Mouse (Mus musculus) MEL (cell line): Measurements from ENCODE around the gene Fam19a5. TPM values are rescaled to one million over a fixed set of nuclear protein-coding genes. Genes with fewer than 3 reads are reported as not detected.

Source experiments
- DNase-seq: peaks from one replicate; pipeline ENCODE4 v3.0.0; 2011; ENCODE audit warnings: low read depth, low spot score
- H3K27ac ChIP-seq: 2 replicates; pipeline ENCODE4 v1.5.1; 2012; ENCODE audit warnings: low read depth, mild to moderate bottlenecking, control low read depth, low read length, moderate library complexity; ENCODE audit not compliant: control insufficient read depth
- H3K27me3 ChIP-seq, 2 experiments: fragments of 150-350 bp in 1 of 2; sonication (generic) in 1 of 2; 2 replicates each; pipeline ENCODE4 v1.6.1; 2012; ENCODE audit warnings: low read length in 2 of 2, mild to moderate bottlenecking in 2 of 2, improper control_type of control experiment in 1 of 2, moderate library complexity in 1 of 2; ENCODE audit not compliant: insufficient read depth in 2 of 2, control insufficient read depth in 1 of 2
- H3K36me3 ChIP-seq, 2 experiments: 2 replicates each; pipeline ENCODE4 v1.6.1; 2012 to 2014; ENCODE audit warnings: low read length in 2 of 2, improper control_type of control experiment in 1 of 2, inconsistent platforms in 1 of 2, mild to moderate bottlenecking in 1 of 2; ENCODE audit not compliant: insufficient read depth in 2 of 2, control insufficient read depth in 1 of 2
- H3K4me1 ChIP-seq, 2 experiments: fragments of 150-350 bp in 1 of 2; sonication (generic) in 1 of 2; 2 replicates each; pipeline ENCODE4 v1.6.1; 2012; ENCODE audit warnings: low read length in 2 of 2, improper control_type of control experiment in 1 of 2, mild to moderate bottlenecking in 1 of 2; ENCODE audit not compliant: insufficient read depth in 2 of 2, control insufficient read depth in 1 of 2
- H3K4me3 ChIP-seq, 2 experiments: fragments of 150-350 bp in 1 of 2; sonication (generic) in 1 of 2; 2 replicates each; pipeline ENCODE4 v1.5.1; 2012; ENCODE audit warnings: low read depth in 2 of 2, low read length in 2 of 2, mild to moderate bottlenecking in 2 of 2, moderate library complexity in 2 of 2, control low read depth in 1 of 2, improper control_type of control experiment in 1 of 2; ENCODE audit not compliant: control insufficient read depth in 1 of 2, insufficient read depth in 1 of 2
- H3K79me2 ChIP-seq: 2 replicates; pipeline ENCODE4 v1.6.1; 2012; ENCODE audit warnings: mild to moderate bottlenecking, low read length, moderate library complexity; ENCODE audit not compliant: control insufficient read depth, poor library complexity, insufficient read depth
- H3K9ac ChIP-seq: 2 replicates; pipeline ENCODE4 v1.6.1; 2012; ENCODE audit warnings: low read depth, mild to moderate bottlenecking, control low read depth, low read length, moderate library complexity; ENCODE audit not compliant: control insufficient read depth, poor library complexity, severe bottlenecking
- H3K9me3 ChIP-seq: fragments of 150-350 bp; sonication (generic); replicated peaks from 2 replicates; pipeline ENCODE4 v1.6.1; 2012; ENCODE audit warnings: mild to moderate bottlenecking, low read length, improper control_type of control experiment, moderate library complexity; ENCODE audit not compliant: insufficient read depth
- CHD1 ChIP-seq: IDR thresholded peaks from 2 replicates; pipeline ENCODE4 v1.6.1; 2012; ENCODE audit warnings: low read depth, mild to moderate bottlenecking, inconsistent platforms, low read length, improper control_type of control experiment
- CHD2 ChIP-seq: IDR thresholded peaks from 2 replicates; pipeline ENCODE4 v1.6.1; 2011; ENCODE audit warnings: low read length, improper control_type of control experiment
- E2F4 ChIP-seq: IDR thresholded peaks from 2 replicates; pipeline ENCODE4 v1.6.1; 2011; ENCODE audit warnings: low read depth, low read length, improper control_type of control experiment, borderline replicate concordance
- ELF1 ChIP-seq: IDR thresholded peaks from 2 replicates; pipeline ENCODE4 v1.6.1; 2014; ENCODE audit warnings: low read depth, mild to moderate bottlenecking, inconsistent platforms, low read length, improper control_type of control experiment, moderate library complexity
- MXI1 ChIP-seq: IDR thresholded peaks from 2 replicates; pipeline ENCODE4 v1.6.1; 2011; ENCODE audit warnings: mild to moderate bottlenecking, low read depth, low read length, improper control_type of control experiment
- NELFE ChIP-seq: IDR thresholded peaks from 2 replicates; pipeline ENCODE4 v1.6.1; 2011; ENCODE audit warnings: low read depth, low read length, improper control_type of control experiment
- POLR2AphosphoS2 ChIP-seq: IDR thresholded peaks from 2 replicates; pipeline ENCODE4 v1.6.1; 2011; ENCODE audit warnings: low read length, improper control_type of control experiment
- RCOR1 ChIP-seq: IDR thresholded peaks from 2 replicates; pipeline ENCODE4 v1.6.1; 2012; ENCODE audit warnings: low read depth, mild to moderate bottlenecking, inconsistent platforms, low read length, improper control_type of control experiment
- SIN3A ChIP-seq: IDR thresholded peaks from 2 replicates; pipeline ENCODE4 v1.6.1; 2012; ENCODE audit warnings: low read length, improper control_type of control experiment, inconsistent platforms
- SMC3 ChIP-seq: IDR thresholded peaks from 2 replicates; pipeline ENCODE4 v1.6.1; 2011; ENCODE audit warnings: low read depth, low read length, improper control_type of control experiment
- TAL1 ChIP-seq: IDR thresholded peaks from 2 replicates; pipeline ENCODE4 v1.6.1; 2012; ENCODE audit warnings: mild to moderate bottlenecking, inconsistent platforms, low read length, moderate library complexity, mixed read lengths
- TCF12 ChIP-seq: IDR thresholded peaks from 2 replicates; pipeline ENCODE4 v1.6.1; 2014; ENCODE audit warnings: low read depth, mild to moderate bottlenecking, inconsistent platforms, low read length, improper control_type of control experiment, moderate library complexity
- UBTF ChIP-seq: IDR thresholded peaks from 2 replicates; pipeline ENCODE4 v1.6.1; 2012; ENCODE audit warnings: low read depth, mild to moderate bottlenecking, inconsistent platforms, low read length, improper control_type of control experiment, moderate library complexity, borderline replicate concordance; ENCODE audit not compliant: insufficient read depth
- ZKSCAN1 ChIP-seq: IDR thresholded peaks from 2 replicates; pipeline ENCODE4 v1.6.1; 2012; ENCODE audit warnings: low read depth, mild to moderate bottlenecking, inconsistent platforms, low read length, improper control_type of control experiment, moderate library complexity
- ZNF384 ChIP-seq: IDR thresholded peaks from 2 replicates; pipeline ENCODE4 v1.6.1; 2012; ENCODE audit warnings: low read depth, mild to moderate bottlenecking, inconsistent platforms, low read length, improper control_type of control experiment
- polyA plus RNA-seq, 2 experiments: library from polyadenylated mRNA; stranded (reverse) in 1 of 2; unstranded in 1 of 2; fragments of >175 nt in 1 of 2; fragments of >200 nt in 1 of 2; gene quantifications; 2 replicates each; pipeline versions ENCODE4 v1.2.1 to v1.2.4; 2012; ENCODE audit warnings: low replicate concordance in 2 of 2, low read depth in 1 of 2; ENCODE audit not compliant: insufficient read length in 2 of 2, insufficient read depth in 1 of 2, missing spikeins in 1 of 2
- total RNA-seq: library from RNA; depleted of rRNA; stranded (reverse); fragments of 300-350 nt; gene quantifications from 2 replicates; pipeline ENCODE4 v1.2.3, GENCODE M21; 2012

Fam19a5 gene
- total and polyA plus RNA-seq, 3 experiments, result not detected

DNA sequence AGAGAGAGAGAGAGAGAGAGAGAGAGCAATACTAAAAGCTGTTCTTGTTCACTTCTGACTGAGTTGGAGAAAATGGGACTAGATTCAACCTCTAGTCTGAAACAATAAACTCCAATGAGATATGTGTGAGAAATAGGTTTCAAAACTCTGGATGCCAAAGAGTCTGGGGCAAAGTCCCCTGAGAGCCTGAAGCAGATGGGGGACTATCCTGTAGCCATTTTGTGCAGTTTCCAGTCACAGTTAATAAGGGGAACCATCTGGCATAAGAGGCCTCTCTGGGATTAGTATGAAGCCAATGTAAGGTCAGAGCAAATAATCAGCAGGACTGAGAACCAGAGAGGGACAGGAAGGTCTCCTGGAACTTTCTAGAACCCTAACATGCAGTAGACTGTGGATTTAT lies 25.9 kb upstream of the Fam19a5 start:
- H3K9me3 ChIP-seq, result no peaks in the 10 kb centered on the region
- no peaks in the 10 kb centered on the region for H3K27me3 ChIP-seq
- H3K27ac ChIP-seq, result no peak overlapping the region
- H3K36me3 ChIP-seq, result no peaks in the 10 kb centered on the region
- no peak overlapping the region for H3K4me3 ChIP-seq
- no peak overlapping the region for H3K9ac ChIP-seq
- H3K4me1 ChIP-seq, result no peaks in the 10 kb centered on the region
- TF ChIP-seq SMC3 (no peak), CHD1 (no peak), ELF1 (no peak), RCOR1 (no peak), E2F4 (no peak)
- TF ChIP-seq, all 39 proteins: peak for 0
- no peaks in the 10 kb centered on the region for H3K79me2 ChIP-seq
- DNase-seq, result no peak

DNA sequence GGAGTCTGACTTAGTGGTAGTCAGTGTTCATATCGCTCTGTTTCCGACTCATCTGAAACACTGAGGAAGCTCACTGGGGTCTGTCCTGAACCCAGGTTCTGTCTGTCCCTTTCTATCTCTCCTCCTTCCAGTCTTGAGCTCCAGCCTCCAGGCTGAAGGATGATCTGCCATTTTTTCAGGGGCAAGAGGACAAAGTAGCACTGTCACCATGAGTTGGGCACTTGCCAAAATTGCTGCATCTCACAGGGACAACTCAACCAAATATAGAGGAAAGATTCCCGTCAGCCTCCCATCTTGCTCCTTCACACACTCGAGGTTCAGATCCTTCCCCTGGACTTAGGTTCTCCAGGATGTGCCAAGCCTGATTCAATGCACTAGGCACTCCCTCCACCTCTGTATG lies 14.8 kb upstream of the Fam19a5 start:
- no peak for TF ChIP-seq CHD2
- no peak for TF ChIP-seq ELF1
- TF ChIP-seq SIN3A, result no peak
- TF ChIP-seq TAL1, result no peak
- no peak for TF ChIP-seq SMC3
- TF ChIP-seq ZNF384, result no peak
- Histone ChIP-seq H3K9me3 (no peaks in the 10 kb centered on the region), H3K79me2 (no peaks in the 10 kb centered on the region), H3K27ac (no peak overlapping the region), H3K4me1 (no peaks in the 10 kb centered on the region), H3K9ac (no peak overlapping the region), H3K27me3 (no peaks in the 10 kb centered on the region), H3K36me3 (no peaks in the 10 kb centered on the region), H3K4me3 (no peak overlapping the region)
- DNase-seq, result no peak

DNA sequence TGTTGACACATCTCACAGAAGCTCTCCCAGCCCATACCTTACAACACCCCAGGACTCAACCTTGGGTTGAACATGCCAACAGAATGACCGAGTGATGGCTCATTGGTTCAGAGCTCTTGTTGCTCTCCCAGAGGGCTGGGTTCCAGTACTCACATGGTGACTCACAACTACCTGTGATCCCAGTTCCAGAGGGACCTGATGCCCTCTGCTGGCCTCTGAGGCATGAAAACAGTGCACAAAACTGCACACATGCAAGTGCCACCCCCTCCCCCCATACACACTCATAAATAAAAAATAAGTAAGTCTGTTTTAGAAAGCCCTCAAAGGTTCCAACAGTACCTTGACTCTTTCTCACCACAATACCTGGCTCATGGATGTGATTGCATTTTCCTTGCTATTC lies 2.4 kb upstream of the Fam19a5 start:
- no peak for DNase-seq
- TF ChIP-seq UBTF (no peak), CHD1 (no peak), E2F4 (no peak), POLR2AphosphoS2 (no peak), ZKSCAN1 (no peak), NELFE (no peak), MXI1 (no peak), TCF12 (no peak)
- Histone ChIP-seq H3K9ac (no peak overlapping the region), H3K4me1 (no peaks in the 10 kb centered on the region), H3K9me3 (no peaks in the 10 kb centered on the region), H3K27ac (no peak overlapping the region), H3K36me3 (no peaks in the 10 kb centered on the region), H3K4me3 (no peak overlapping the region), H3K79me2 (no peaks in the 10 kb centered on the region), H3K27me3 (no peaks in the 10 kb centered on the region)
